Mouse (Mus musculus) brain, adult 2 months (tissue): ENCODE measurements at regions not wholly inside any gene's neighbourhood (a gene's known extent, or its start where the extent isn't known, plus 50 kb on each side); places are given as distances from the start of the nearest gene placed in this dataset.

Experiments used
- DNase-seq: peaks from one replicate; pipeline ENCODE4 v3.0.0; 2011; ENCODE audit warnings: low read depth, low spot score

GRCm38 (mm10) chr14:35906313-35906712 is 94.5 kb upstream of the 4930596D02Rik start:
- peak; percentile 50 for DNase-seq

DNA sequence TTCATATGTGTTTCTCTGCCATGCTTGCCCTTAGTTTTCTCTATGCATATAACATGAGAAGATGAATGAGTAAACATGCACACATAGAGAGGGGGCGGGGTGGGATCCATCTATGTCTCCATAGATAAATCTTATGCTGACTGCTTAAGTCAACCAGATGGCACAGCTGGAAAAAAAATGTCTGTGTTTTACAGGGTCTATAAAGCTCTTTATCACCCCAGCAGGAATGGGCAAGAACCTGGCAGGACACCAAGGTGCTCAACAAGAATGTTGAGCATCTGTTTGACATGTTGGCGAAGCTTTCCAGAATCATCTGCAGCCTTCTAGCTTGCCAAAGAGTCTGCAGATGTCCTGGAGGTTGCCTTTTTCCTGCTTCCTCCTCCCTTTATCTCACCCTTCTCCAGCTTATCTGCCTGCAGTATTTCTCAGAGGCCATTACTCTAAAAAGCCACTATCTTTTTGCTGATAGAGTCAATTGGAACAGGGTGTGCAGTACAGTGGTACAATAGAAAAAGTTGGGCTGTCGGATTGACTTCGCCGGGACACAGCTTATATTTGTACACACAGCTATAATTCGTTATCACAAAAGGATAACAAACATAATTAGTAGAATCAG is 73.0 kb upstream of the 4930596D02Rik start:
- DNase-seq: peak; percentile 24

GRCm38 (mm10) chr14:35874265-35874664 is 62.5 kb upstream of the 4930596D02Rik start:
- DNase-seq: no peak
